In the genomic region with DNA sequence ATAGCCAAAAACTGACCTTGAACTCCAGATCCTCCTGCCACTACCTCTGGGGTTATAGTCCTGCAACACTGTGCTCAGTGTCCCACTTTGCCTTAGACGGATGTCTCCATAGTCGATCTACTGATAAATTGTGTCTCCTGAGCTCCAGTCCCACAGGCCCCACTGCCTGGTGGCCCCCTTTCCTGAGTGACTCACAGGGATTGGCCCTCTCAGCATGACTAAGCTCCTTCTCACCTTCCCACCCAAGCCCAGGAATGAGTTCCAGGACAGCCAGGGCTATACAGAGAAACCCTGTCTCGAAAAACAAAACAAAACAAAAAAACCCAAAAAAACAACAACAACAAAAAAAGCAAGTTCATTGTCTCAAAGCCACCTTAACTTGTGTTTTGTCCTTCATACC, we compare ENCODE assay signal across 19 mouse cellular contexts. TPM values are rescaled to one million over a fixed set of nuclear protein-coding genes. Genes with fewer than 3 reads are reported as not detected.
"Had no signal": no experiment of that assay in that cellular context is flagged by ENCODE, and none has a peak within 500 bp of the region (broad histone marks: within the 10 kb centered on the region; RNA-seq: fewer than 3 reads in every experiment).

No protein-coding gene starts in this region.

- DNase-seq: left cerebral cortex, postnatal 4 days; liver; liver, embryonic 13.5 days; liver, postnatal 0 days; lung, adult 18-20 months; lung, adult 2 months; lung, embryonic 14.5 days; lung, postnatal 10 days; lung, postnatal 14 days; lung, postnatal 36 days; lung, postnatal 4 days; midbrain, embryonic 14.5 days had no signal

- ATAC-seq: liver, embryonic 12.5 days; liver, postnatal 0 days; lung, postnatal 0 days; midbrain, embryonic 13.5 days; midbrain, embryonic 15.5 days; midbrain, embryonic 16.5 days had no signal

RNA-seq across cellular contexts. Expression of a gene that starts 13.3 kb away (rescaled TPM):
- total RNA-seq: megakaryocyte-erythroid progenitor cell, adult 5-6 weeks; monocyte, adult 5-6 weeks had no signal
